In the genomic region with DNA sequence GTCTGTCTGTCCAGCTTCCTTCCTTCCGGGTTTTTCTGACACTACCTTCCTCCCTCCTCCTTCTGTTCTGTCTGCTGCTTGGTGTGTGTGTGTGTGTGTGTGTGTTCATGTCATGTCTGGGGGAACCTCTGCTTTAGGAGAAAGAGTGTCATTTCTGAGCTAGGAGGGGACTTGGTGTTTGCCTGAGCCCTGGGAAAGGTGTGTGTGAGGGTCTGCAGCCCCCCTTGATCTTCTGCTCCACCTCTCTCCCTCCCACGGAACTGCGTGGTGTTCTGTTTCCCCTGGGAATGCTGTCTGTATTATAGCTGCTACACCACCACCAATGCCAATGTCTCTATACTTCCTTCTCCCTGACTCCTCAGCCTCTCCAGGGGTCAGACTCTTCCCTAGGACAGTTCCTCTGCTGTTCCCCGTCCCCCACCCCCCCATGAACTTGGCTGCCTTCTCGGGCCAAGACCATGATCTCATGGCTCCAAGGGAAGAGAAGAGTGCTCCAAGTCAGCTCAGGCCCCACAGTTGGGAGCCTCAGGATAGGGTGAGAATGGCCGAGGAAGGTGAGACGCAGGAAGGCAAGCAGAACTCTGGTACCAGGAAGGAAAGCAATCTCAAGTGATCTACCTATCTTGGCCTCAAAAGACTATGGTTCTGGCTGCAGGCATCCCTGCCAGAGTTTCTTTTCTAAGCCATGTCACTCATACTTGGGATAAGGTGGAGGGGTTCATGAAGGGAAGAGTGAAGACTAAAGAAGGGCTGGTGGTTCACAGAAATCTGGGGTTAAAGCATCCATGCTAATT, we compare ENCODE assay signal across 8 mouse cellular contexts. TPM values are rescaled to one million over a fixed set of nuclear protein-coding genes. Genes with fewer than 3 reads are reported as not detected.
A peak's percentile ranks its signal among the peaks of the same experiment; 100 is the strongest.
DNase-seq lines count a peak whose midpoint lies in the region; ATAC-seq lines count a peak whose summit lies in the region.

No protein-coding gene starts in this region.

- no peaks in the 10 kb centered on the region for H3K27me3 ChIP-seq in forebrain, embryonic 11.5 days (ENCODE audit: control insufficient read depth, insufficient read depth, low read length)
- H3K27me3 ChIP-seq in kidney, embryonic 14.5 days (ENCODE audit: control insufficient read depth, insufficient read depth, low read length) = no peaks in the 10 kb centered on the region
- H3K27me3 ChIP-seq in midbrain, embryonic 16.5 days (ENCODE audit: control insufficient read depth, insufficient read depth, low read depth, low read length) = no peaks in the 10 kb centered on the region

- peak overlapping the region; percentile 89 for H3K4me2 ChIP-seq in forebrain, embryonic 11.5 days (ENCODE audit: low read depth, low read length, severe bottlenecking)
- peak overlapping the region; percentile 88 for H3K4me2 ChIP-seq in kidney, embryonic 14.5 days (replicated peaks; ENCODE audit: low read depth, low read length)
- peak overlapping the region; percentile 93 for H3K4me2 ChIP-seq in midbrain, embryonic 16.5 days (ENCODE audit: low read length)

- no peak for ATAC-seq in forebrain, embryonic 11.5 days (replicated peaks; ENCODE audit: low FRiP score)
- ATAC-seq in kidney, embryonic 14.5 days (ENCODE audit: low FRiP score, low TSS enrichment) = no peak
- ATAC-seq in midbrain, embryonic 16.5 days = no peak
- no peak for ATAC-seq in CD4-positive, CD25-positive, alpha-beta regulatory T cell, adult 4 months

- DNase-seq in cerebellum, adult 9-11 months = peak; percentile 60
- DNase-seq in cerebellum, postnatal 4 days (ENCODE audit: low spot score in 2 of 2) = no peak
- peak; percentile 45 for DNase-seq in 416B (ENCODE audit: low read depth)
- DNase-seq in forebrain, embryonic 11.5 days (ENCODE audit: low spot score) = no peak
- no peak for DNase-seq in layer of hippocampus, adult 9-10 months (ENCODE audit: low spot score)

- H3K9ac ChIP-seq in forebrain, embryonic 11.5 days (ENCODE audit: low read length) = peak overlapping the region; percentile 89; the same call in 1 of the 2 replicates
- peak overlapping the region; percentile 83 for H3K9ac ChIP-seq in kidney, embryonic 14.5 days (ENCODE audit: low read depth, low read length)
- peak overlapping the region; percentile 95 for H3K9ac ChIP-seq in midbrain, embryonic 16.5 days (ENCODE audit: low read depth, low read length)

- H3K9me3 ChIP-seq in forebrain, embryonic 11.5 days (ENCODE audit: control insufficient read depth, low read length) = no peaks in the 10 kb centered on the region
- no peaks in the 10 kb centered on the region for H3K9me3 ChIP-seq in kidney, embryonic 14.5 days (ENCODE audit: control insufficient read depth, low read length)
- H3K9me3 ChIP-seq in midbrain, embryonic 16.5 days (replicated peaks; ENCODE audit: control insufficient read depth, low read length, poor library complexity, severe bottlenecking) = no peaks in the 10 kb centered on the region

- peaks cover 44% of the 10 kb centered on the region for H3K4me1 ChIP-seq in forebrain, embryonic 11.5 days (replicated peaks; ENCODE audit: control insufficient read depth, insufficient read depth, low read length)
- peaks cover 59% of the 10 kb centered on the region for H3K4me1 ChIP-seq in kidney, embryonic 14.5 days (ENCODE audit: control insufficient read depth, insufficient read depth, low read length)
- peaks cover 61% of the 10 kb centered on the region for H3K4me1 ChIP-seq in midbrain, embryonic 16.5 days (ENCODE audit: control insufficient read depth, insufficient read depth, low read length)

- peak overlapping the region; percentile 96 for H3K4me3 ChIP-seq in forebrain, embryonic 11.5 days (ENCODE audit: low read depth, low read length)
- peak overlapping the region; percentile 91 for H3K4me3 ChIP-seq in kidney, embryonic 14.5 days (ENCODE audit: low read length)
- peak overlapping the region; percentile 92 for H3K4me3 ChIP-seq in midbrain, embryonic 16.5 days (ENCODE audit: low read depth, low read length)

- WGBS in forebrain, embryonic 11.5 days = 45% methylated on average over 7 of the region's 7 CpGs
- 21% methylated on average over 7 of the region's 7 CpGs for WGBS in kidney, embryonic 14.5 days
- WGBS in midbrain, embryonic 16.5 days = 29% methylated on average over 7 of the region's 7 CpGs

- H3K36me3 ChIP-seq in forebrain, embryonic 11.5 days (ENCODE audit: control insufficient read depth, insufficient read depth, low read length) = no peaks in the 10 kb centered on the region
- H3K36me3 ChIP-seq in kidney, embryonic 14.5 days (ENCODE audit: control insufficient read depth, insufficient read depth, low read length) = no peaks in the 10 kb centered on the region
- no peaks in the 10 kb centered on the region for H3K36me3 ChIP-seq in midbrain, embryonic 16.5 days (ENCODE audit: control insufficient read depth, insufficient read depth, low read length)

- H3K27ac ChIP-seq in forebrain, embryonic 11.5 days (ENCODE audit: low read depth, low read length) = no peak overlapping the region
- peak overlapping the region; percentile 91; the same call in 1 of the 2 replicates for H3K27ac ChIP-seq in kidney, embryonic 14.5 days (ENCODE audit: low read depth, low read length)
- no peak overlapping the region; the same call in 1 of the 2 replicates for H3K27ac ChIP-seq in midbrain, embryonic 16.5 days (ENCODE audit: low read length)

RNA-seq across cellular contexts. Expression of a gene that starts 1.9 kb away (rescaled TPM):
- polyA plus RNA-seq in forebrain, embryonic 11.5 days (2014; fragmentation: Nextera tagmentation; extraction: Ambion mirVana) = 8.7 and 10.6 TPM in 2 replicates
- polyA plus RNA-seq in kidney, embryonic 14.5 days (2014; fragmentation: Nextera tagmentation; extraction: Ambion mirVana) = 14.5 and 14.6 TPM in 2 replicates
- 10.7 and 10.8 TPM in 2 replicates for polyA plus RNA-seq in midbrain, embryonic 16.5 days (2015; fragmentation: Nextera tagmentation; extraction: Ambion mirVana)
- 10 to 100 TPM; 13.3 to 17.6 TPM for polyA plus RNA-seq in CD4-positive, CD25-positive, alpha-beta regulatory T cell, adult 4 months (2017; shearing (Covaris generic))

RNA-seq across cellular contexts. Expression of a gene that starts 29.7 kb away (rescaled TPM):
- polyA plus RNA-seq in forebrain, embryonic 11.5 days (2014; fragmentation: Nextera tagmentation; extraction: Ambion mirVana) = not detected in 2 replicates
- 0.30 and 0.39 TPM in 2 replicates for polyA plus RNA-seq in kidney, embryonic 14.5 days (2014; fragmentation: Nextera tagmentation; extraction: Ambion mirVana)
- not detected in 2 replicates for polyA plus RNA-seq in midbrain, embryonic 16.5 days (2015; fragmentation: Nextera tagmentation; extraction: Ambion mirVana)
- not detected for polyA plus RNA-seq in CD4-positive, CD25-positive, alpha-beta regulatory T cell, adult 4 months (2017; shearing (Covaris generic))

RNA-seq across cellular contexts. Expression of a gene that starts 43.6 kb away (rescaled TPM):
- not detected in 2 replicates for polyA plus RNA-seq in forebrain, embryonic 11.5 days (2014; fragmentation: Nextera tagmentation; extraction: Ambion mirVana)
- not detected in 2 replicates for polyA plus RNA-seq in kidney, embryonic 14.5 days (2014; fragmentation: Nextera tagmentation; extraction: Ambion mirVana)
- not detected in 2 replicates for polyA plus RNA-seq in midbrain, embryonic 16.5 days (2015; fragmentation: Nextera tagmentation; extraction: Ambion mirVana)
- polyA plus RNA-seq in CD4-positive, CD25-positive, alpha-beta regulatory T cell, adult 4 months (2017; shearing (Covaris generic)) = under 1 TPM in 1 of 2 experiments, not detected in 1; 0.43 TPM

Comparison
In these comparisons a context has a peak if more than half of its experiments do, and no peak if none do; other contexts are left out.
1. DNase-seq: peak in cerebellum, adult 9-11 months (single experiment) and 416B (single experiment); none in cerebellum, postnatal 4 days (0 of 2), forebrain, embryonic 11.5 days (single experiment) and layer of hippocampus, adult 9-10 months (single experiment).
2. Peak in every context shown above with its lines, with median percentiles within 50 percentile points of each other: H3K4me2 ChIP-seq, H3K4me3 ChIP-seq and H3K9ac ChIP-seq.